Mouse (Mus musculus): ENCODE data around the gene Eif4enif1. TPM values are rescaled to one million over a fixed set of nuclear protein-coding genes. Genes with fewer than 3 reads are reported as not detected.
A peak's percentile ranks its signal among the peaks of the same experiment; 100 is the strongest.

Eif4enif1 gene
- polyA plus RNA-seq, 1 experiment from 2014 or later, result 28.0 TPM

DNA sequence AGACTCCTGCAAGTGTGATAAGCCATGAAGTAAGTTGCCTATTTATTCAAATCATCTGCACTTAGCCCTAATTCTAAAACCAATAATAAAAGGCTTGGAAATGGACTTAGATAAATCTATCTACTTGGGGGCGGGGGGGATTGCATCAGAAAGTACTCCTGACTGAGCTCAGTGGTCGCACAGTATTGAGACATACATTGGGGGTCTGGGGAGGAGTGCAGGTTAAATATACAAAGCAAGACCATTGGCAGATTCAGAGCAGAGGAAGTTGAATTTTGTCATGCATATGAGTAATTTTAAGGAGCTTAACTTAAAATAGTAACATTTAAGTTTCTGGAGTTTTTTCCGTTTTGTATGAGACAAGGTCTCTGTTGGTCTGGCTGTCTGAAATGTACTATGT lies 30.1 kb downstream of the Eif4enif1 start:
- Histone ChIP-seq H3K9me3 (no peaks in the 10 kb centered on the region), H3K4me1 (no peaks in the 10 kb centered on the region), H3K36me3 (peaks cover 93% of the 10 kb centered on the region), H3K9ac (no peak overlapping the region), H3K27me3 (replicated peaks) (no peaks in the 10 kb centered on the region), H3K4me3 (no peak overlapping the region), H3K4me2 (no peak overlapping the region), H3K27ac (replicated peaks) (no peak overlapping the region)
- no peak for ATAC-seq (ENCODE audit: extremely low read depth, insufficient number of reproducible peaks, low FRiP score, low TSS enrichment)
- WGBS, result 85% methylated on average over 3 of the region's 3 CpGs

DNA sequence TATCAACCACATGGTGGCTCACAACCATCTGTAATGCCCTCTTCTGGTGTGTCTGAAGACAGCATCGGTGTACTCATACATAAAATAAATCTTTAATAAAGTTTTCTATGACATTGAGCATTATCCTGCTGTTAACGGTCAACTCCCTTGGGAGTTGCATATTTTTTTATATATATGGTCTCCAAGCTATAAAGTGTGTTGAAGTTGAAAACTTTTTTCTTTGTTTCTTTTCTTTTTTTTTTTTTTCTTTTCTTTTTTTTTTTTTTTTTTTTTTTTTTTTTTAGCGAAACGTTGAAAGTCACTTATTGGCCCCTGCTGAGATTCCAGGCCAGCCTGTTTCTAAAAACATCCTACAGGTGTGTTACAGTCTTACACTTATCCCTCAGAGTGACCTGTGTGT lies 31.5 kb downstream of the Eif4enif1 start:
- ATAC-seq (ENCODE audit: extremely low read depth, insufficient number of reproducible peaks, low FRiP score, low TSS enrichment), result no peak
- H3K9ac ChIP-seq, result no peak overlapping the region
- no peaks in the 10 kb centered on the region for H3K9me3 ChIP-seq
- H3K27me3 ChIP-seq (replicated peaks), result no peaks in the 10 kb centered on the region
- H3K4me2 ChIP-seq, result no peak overlapping the region
- no peak overlapping the region for H3K4me3 ChIP-seq
- no peaks in the 10 kb centered on the region for H3K4me1 ChIP-seq
- H3K27ac ChIP-seq (replicated peaks), result no peak overlapping the region
- H3K36me3 ChIP-seq, result peaks cover 97% of the 10 kb centered on the region
- 92% methylated on average over 4 of the region's 4 CpGs for WGBS

DNA sequence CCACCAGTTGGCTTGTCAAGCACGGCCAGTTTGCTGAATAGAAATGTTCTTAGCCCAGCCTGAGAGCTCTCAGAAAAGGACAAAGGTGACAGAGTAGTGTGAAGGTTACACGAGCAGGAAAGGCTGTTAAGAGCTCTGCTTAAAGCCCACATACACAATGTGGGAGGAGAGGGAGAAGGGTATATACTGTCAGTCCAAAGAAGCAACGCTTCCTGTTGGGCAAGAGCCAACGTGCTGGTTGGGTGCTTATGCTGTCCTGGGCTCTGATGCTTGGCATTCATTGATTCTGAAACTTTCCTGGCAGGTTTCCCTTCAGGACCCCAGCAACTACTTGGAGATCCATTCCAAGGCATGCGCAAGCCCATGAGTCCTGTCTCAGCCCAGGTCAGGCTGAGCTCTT lies 33.1 kb downstream of the Eif4enif1 start:
- no peak overlapping the region for H3K27ac ChIP-seq (replicated peaks)
- no peak for ATAC-seq (ENCODE audit: extremely low read depth, insufficient number of reproducible peaks, low FRiP score, low TSS enrichment)
- no peaks in the 10 kb centered on the region for H3K27me3 ChIP-seq (replicated peaks)
- no peaks in the 10 kb centered on the region for H3K9me3 ChIP-seq
- H3K36me3 ChIP-seq, result peaks cover 98% of the 10 kb centered on the region
- no peak overlapping the region for H3K9ac ChIP-seq
- H3K4me3 ChIP-seq, result no peak overlapping the region
- no peak overlapping the region for H3K4me2 ChIP-seq
- WGBS, result 79% methylated on average over 5 of the region's 5 CpGs
- H3K4me1 ChIP-seq, result no peaks in the 10 kb centered on the region

DNA sequence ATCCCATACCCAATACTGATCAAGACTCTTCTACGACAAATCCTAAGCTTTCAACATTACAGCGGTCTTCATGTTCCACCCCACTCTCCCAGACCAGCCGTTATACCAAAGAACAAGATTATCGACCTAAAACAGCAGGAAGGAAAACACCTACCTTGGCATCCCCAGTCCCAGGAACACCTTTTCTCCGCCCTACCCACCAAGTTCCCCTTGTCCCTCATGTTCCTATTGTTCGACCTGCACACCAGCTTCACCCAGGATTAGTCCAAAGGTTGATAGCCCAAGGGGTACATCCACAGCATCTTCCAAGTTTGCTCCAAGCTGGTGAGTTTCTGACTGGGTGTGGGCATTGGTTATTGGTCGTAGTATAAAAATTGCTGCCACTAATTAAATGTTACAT lies 40.2 kb downstream of the Eif4enif1 start:
- H3K4me2 ChIP-seq, result no peak overlapping the region
- no peaks in the 10 kb centered on the region for H3K27me3 ChIP-seq (replicated peaks)
- no peak overlapping the region for H3K9ac ChIP-seq
- H3K36me3 ChIP-seq, result peaks cover 98% of the 10 kb centered on the region
- WGBS, result 90% methylated on average over 7 of the region's 7 CpGs
- H3K27ac ChIP-seq (replicated peaks), result no peak overlapping the region
- no peak overlapping the region for H3K4me3 ChIP-seq
- H3K9me3 ChIP-seq, result 0 out of 2 replicates have a peak, but pooled peaks cover 7% of the 10 kb centered on the region
- ATAC-seq (ENCODE audit: extremely low read depth, insufficient number of reproducible peaks, low FRiP score, low TSS enrichment), result no peak
- H3K4me1 ChIP-seq, result peaks cover 3% of the 10 kb centered on the region; the same call in 1 of the 2 replicates

DNA sequence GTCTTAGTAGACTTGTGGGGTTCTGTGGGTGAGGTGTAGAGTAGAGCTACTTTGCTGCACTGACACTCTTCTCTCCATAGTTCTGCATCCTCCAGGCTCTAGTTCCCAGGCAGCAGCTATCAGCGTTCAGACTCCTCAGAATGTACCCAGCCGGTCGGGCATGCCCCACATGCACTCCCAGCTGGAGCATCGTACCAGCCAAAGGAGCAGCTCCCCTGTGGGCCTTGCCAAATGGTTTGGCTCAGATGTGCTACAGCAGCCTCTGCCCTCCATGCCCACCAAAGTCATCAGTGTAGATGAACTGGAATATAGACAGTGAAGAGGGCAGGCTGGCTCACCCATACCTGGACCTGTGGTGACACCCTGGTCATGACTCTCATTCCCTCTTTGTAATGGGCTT lies 41.6 kb downstream of the Eif4enif1 start:
- Histone ChIP-seq H3K27me3 (replicated peaks) (no peaks in the 10 kb centered on the region), H3K4me3 (no peak overlapping the region), H3K36me3 (peaks cover 98% of the 10 kb centered on the region), H3K9me3 (0 out of 2 replicates have a peak, but pooled peaks cover 7% of the 10 kb centered on the region), H3K4me1 (peaks cover 7% of the 10 kb centered on the region), H3K27ac (replicated peaks) (no peak overlapping the region), H3K4me2 (no peak overlapping the region), H3K9ac (no peak overlapping the region)
- WGBS, result 69% methylated on average over 4 of the region's 4 CpGs
- no peak for ATAC-seq (ENCODE audit: extremely low read depth, insufficient number of reproducible peaks, low FRiP score, low TSS enrichment)

DNA sequence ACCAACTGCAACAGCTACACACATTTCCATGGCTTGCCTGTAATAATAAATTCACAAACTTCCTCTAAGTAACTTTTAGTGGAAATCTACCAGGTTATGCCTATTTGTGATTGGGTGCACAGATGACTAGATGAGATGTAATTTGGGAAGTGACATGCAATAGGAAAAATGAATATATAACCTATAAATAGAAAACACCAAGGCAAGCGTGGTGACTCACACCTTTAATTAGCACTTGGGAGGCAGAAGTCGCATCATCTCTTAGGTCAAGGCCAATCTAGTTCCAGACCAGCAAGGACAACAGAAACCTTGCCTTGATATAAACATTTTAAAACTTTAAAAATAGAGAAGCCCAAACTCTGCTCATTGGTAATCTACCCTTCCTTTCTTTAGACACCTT lies 45.2 kb downstream of the Eif4enif1 start:
- Histone ChIP-seq H3K9ac (no peak overlapping the region), H3K27me3 (replicated peaks) (no peaks in the 10 kb centered on the region), H3K4me1 (peaks cover 7% of the 10 kb centered on the region), H3K9me3 (no peaks in the 10 kb centered on the region), H3K4me2 (no peak overlapping the region), H3K36me3 (peaks cover 98% of the 10 kb centered on the region), H3K4me3 (no peak overlapping the region), H3K27ac (replicated peaks) (peak overlapping the region; percentile 26; the same call in 1 of the 2 replicates)
- no peak for ATAC-seq (ENCODE audit: extremely low read depth, insufficient number of reproducible peaks, low FRiP score, low TSS enrichment)
- 68% methylated on average over 2 of the region's 2 CpGs for WGBS

DNA sequence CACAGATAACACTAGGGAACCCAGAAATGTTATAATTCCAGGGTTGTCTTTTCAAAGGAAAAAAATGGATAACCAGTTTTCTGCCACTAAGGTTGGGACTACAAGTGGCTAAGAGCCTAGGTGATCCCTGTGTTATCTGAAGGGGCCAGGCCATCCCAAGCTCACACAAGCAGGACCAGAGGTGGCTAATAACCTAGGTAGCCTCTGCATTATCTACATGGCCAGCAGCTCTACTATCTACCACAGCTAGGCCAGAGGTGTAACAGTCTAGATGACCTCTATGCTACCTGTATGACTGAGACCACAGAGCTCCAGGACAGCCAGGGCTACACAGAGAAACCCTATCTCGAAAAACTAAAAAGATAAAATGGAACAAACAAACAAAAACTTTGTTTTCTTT lies 57.3 kb downstream of the Eif4enif1 start:
- H3K4me2 ChIP-seq, result no peak overlapping the region
- no peak overlapping the region for H3K9ac ChIP-seq
- H3K27ac ChIP-seq (replicated peaks), result no peak overlapping the region
- 87% methylated on average over 1 of the region's 1 CpGs for WGBS
- H3K4me1 ChIP-seq, result peaks cover 8% of the 10 kb centered on the region
- no peaks in the 10 kb centered on the region for H3K9me3 ChIP-seq
- no peak for ATAC-seq (ENCODE audit: extremely low read depth, insufficient number of reproducible peaks, low FRiP score, low TSS enrichment)
- peaks cover 93% of the 10 kb centered on the region for H3K36me3 ChIP-seq
- H3K4me3 ChIP-seq, result no peak overlapping the region
- no peaks in the 10 kb centered on the region for H3K27me3 ChIP-seq (replicated peaks)

DNA sequence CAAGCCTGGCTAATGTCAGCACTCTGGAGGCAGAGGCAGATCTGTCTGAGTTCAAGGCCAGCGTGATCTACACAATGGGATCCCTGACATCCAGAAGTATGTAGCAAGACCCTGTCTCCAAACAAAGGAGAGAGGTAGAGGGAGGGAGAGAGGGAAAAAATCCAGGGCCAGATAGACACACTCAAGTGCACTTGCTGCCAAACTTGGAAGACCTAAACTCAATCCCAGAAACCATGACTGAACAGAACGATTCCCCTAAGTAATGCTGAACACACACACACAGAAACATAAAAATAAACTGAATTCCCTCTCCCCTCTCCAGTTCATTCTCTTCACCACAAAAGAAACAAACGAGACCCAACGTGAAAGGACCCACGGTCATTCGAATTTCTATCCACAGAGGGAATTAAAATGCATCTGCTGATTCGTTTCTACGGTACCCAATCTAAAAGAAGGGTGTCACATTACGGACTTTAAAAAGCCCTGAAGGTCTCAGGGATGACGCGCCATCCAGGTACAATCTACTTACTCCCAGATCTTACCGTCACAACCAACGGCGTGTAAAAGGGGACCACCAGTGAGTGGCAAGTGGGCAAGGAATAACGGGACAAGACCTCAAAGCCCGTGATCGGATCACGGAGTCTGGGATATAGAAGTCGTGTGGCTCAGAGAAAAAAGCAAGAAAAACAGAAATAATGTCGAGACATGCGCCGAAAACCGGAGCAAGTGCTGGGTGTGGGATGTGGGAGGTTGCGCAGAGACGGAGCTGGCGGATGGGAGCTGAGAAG lies 63.3 kb downstream of the Eif4enif1 start:
- WGBS, result 1% methylated on average over 26 of the region's 26 CpGs
- peak overlapping the region; percentile 100 for H3K9ac ChIP-seq
- H3K4me1 ChIP-seq, result peaks cover 23% of the 10 kb centered on the region
- no peak for ATAC-seq (ENCODE audit: extremely low read depth, insufficient number of reproducible peaks, low FRiP score, low TSS enrichment)
- no peaks in the 10 kb centered on the region for H3K27me3 ChIP-seq (replicated peaks)
- peak overlapping the region; percentile 82 for H3K4me2 ChIP-seq
- H3K27ac ChIP-seq (replicated peaks), result peak overlapping the region; percentile 93
- peaks cover 38% of the 10 kb centered on the region for H3K36me3 ChIP-seq
- no peaks in the 10 kb centered on the region for H3K9me3 ChIP-seq
- H3K4me3 ChIP-seq, result peak overlapping the region; percentile 98

DNA sequence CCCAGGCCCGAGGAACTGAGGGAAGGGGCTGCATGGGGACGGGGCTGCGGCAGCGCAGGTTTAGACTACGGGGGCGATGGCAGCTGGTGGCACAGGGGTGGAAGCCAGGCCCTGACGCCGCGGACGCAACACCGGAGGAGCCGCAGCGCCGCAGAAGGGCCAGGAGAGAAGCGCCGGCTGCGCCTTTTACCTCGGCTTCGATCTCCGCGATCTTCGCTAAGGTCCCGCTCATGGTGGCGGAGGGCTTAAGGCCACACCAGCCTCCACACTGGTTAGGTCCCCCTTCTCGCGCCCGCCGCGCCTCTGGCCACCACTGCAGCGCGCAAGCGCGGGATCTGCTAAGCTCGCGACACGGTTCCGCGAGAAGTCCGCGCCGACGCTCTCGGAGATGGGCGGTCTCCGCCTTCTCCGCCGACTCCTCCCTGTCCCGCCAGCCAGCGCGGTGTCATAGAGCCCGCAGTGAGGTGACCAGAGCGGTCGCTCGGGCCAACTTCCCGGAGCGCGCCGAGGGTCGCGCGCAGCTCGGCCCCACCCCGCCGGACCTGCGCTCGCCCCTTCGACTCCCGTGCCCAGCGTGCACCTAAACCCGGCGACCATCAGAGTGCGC lies 64.0 kb downstream of the Eif4enif1 start, which contains the start of gene Drg1:
Gene Drg1, minus strand, starts transcription at position 337 of the 607 bp plus-strand sequence.
- Histone ChIP-seq H3K4me3 (peak within 1 kb of the TSS; percentile 98), H3K9ac (peak within 1 kb of the TSS; percentile 100), H3K4me1 (peaks cover 23% of the 10 kb centered on the region), H3K4me2 (peak within 1 kb of the TSS; percentile 82), H3K27me3 (replicated peaks) (no peaks in the 10 kb centered on the region), H3K36me3 (peaks cover 31% of the 10 kb centered on the region), H3K9me3 (no peaks in the 10 kb centered on the region), H3K27ac (replicated peaks) (peak within 1 kb of the TSS; percentile 93)
- WGBS, result under 1% methylated on average over 72 of the region's 72 CpGs
- ATAC-seq (ENCODE audit: extremely low read depth, insufficient number of reproducible peaks, low FRiP score, low TSS enrichment), result peak; percentile 95

- peaks cover 21% of the 10 kb centered on the region for H3K36me3 ChIP-seq
- H3K9ac ChIP-seq, result peak overlapping the region; percentile 90
- H3K4me3 ChIP-seq, result peak overlapping the region; percentile 98
- no peaks in the 10 kb centered on the region for H3K9me3 ChIP-seq
- ATAC-seq (ENCODE audit: extremely low read depth, insufficient number of reproducible peaks, low FRiP score, low TSS enrichment), result no peak
- H3K27me3 ChIP-seq (replicated peaks), result no peaks in the 10 kb centered on the region
- peak overlapping the region; percentile 93 for H3K27ac ChIP-seq (replicated peaks)
- 43% methylated on average over 7 of the region's 7 CpGs for WGBS
- H3K4me2 ChIP-seq, result peak overlapping the region; percentile 82
- H3K4me1 ChIP-seq, result peaks cover 23% of the 10 kb centered on the region
Measured at GRCm38 (mm10) chr11:3267133-3267532, 64.9 kb downstream of the Eif4enif1 start.

- no peak for ATAC-seq (ENCODE audit: extremely low read depth, insufficient number of reproducible peaks, low FRiP score, low TSS enrichment)
- H3K9me3 ChIP-seq, result no peaks in the 10 kb centered on the region
- H3K4me1 ChIP-seq, result peaks cover 19% of the 10 kb centered on the region
- H3K9ac ChIP-seq, result no peak overlapping the region
- H3K27ac ChIP-seq (replicated peaks), result no peak overlapping the region
- H3K4me2 ChIP-seq, result no peak overlapping the region
- no peaks in the 10 kb centered on the region for H3K27me3 ChIP-seq (replicated peaks)
- WGBS, result 39% methylated on average over 4 of the region's 4 CpGs
- H3K4me3 ChIP-seq, result no peak overlapping the region
- H3K36me3 ChIP-seq, result peaks cover 2% of the 10 kb centered on the region
Measured at GRCm38 (mm10) chr11:3269241-3269640, 67.0 kb downstream of the Eif4enif1 start.
